Comparison of ENCODE assay signal across 8 mouse cellular contexts in the genomic region with DNA sequence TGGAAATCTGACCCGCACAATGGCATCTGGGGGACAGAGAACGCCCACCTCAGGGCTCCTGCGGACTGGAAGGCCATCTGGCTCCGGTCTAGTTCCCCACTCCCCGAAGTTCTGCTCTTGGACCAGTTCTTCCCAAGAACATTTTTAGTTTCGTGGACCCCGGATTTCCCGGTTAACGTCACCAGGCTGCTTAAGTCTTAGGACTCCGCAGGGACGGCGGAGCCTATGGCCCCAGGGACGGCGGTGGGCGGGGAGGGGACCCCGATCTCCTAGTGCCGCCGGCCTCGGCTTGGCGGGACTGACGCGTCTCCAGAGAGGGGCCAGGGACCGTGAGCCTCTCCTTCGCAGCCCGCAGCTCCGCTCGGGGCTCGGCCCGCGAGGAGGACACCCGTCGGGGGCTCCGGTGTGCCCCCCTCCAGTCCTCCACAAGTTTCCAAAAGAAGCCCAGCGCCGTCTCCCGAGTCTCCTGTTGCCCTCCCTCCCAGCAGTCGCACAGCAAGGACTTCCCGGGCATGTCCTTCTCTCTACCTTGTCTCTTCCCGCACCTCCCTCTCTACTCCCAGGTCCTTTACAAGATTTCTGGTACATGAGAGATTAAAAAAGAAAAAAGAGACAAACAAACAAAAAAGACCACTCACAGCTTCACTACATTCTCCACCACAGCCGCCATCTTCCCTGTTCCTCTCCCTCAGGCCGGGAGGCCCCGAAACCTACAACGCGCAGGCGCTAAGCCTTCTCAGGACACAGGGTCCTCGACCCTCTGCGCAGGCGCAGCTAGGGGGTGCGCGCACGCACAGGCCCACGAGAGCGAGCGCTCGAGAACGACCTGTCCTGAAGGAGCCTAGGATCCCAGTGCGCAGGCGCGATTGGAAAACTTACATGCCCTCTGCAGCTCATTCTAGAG. TPM values are rescaled to one million over a fixed set of nuclear protein-coding genes. Genes with fewer than 3 reads are reported as not detected.
DNase-seq lines count a peak whose midpoint lies in the region; ATAC-seq lines count a peak whose summit lies in the region.

No protein-coding gene starts in this region.

- H3K27me3 ChIP-seq in hindbrain, embryonic 15.5 days, result no peaks in the 10 kb centered on the region

- WGBS in hindbrain, embryonic 15.5 days, result under 1% methylated on average over 57 of the region's 59 CpGs

- no peaks in the 10 kb centered on the region for H3K9me3 ChIP-seq in hindbrain, embryonic 15.5 days

- H3K9ac ChIP-seq in hindbrain, embryonic 15.5 days, result peak overlapping the region; percentile 93

- peak overlapping the region; percentile 94 for H3K4me3 ChIP-seq in hindbrain, embryonic 15.5 days

- peaks cover 33% of the 10 kb centered on the region for H3K4me1 ChIP-seq in hindbrain, embryonic 15.5 days (replicated peaks)

- ATAC-seq in hindbrain, embryonic 15.5 days (ENCODE audit: low FRiP score, low read depth), result peak; percentile 95

- H3K27ac ChIP-seq in hindbrain, embryonic 15.5 days (replicated peaks), result peak overlapping the region; percentile 83

- peak; percentile 99 for DNase-seq in T-cell, adult 2 months (ENCODE audit: low spot score)
- peak; percentile 99 to 100 for DNase-seq in cerebellum, postnatal 36 days
- peak; percentile 98 to 99 for DNase-seq in frontal cortex, postnatal 36 days (ENCODE audit: low spot score in 2 of 2)
- peak; percentile 98 for DNase-seq in left cerebral cortex, adult 11 months (ENCODE audit: low spot score)
- peak; percentile 99 for DNase-seq in lung, postnatal 4 days
- DNase-seq in retina, postnatal 7 days (ENCODE audit: low read depth, low spot score), result peak; percentile 100
- peak; percentile 95 for DNase-seq in urinary bladder, adult 2 months (ENCODE audit: low spot score)

- H3K4me2 ChIP-seq in hindbrain, embryonic 15.5 days, result peak overlapping the region; percentile 91

- H3K36me3 ChIP-seq in hindbrain, embryonic 15.5 days, result peaks cover 12% of the 10 kb centered on the region

RNA-seq across cellular contexts. Expression of gene Dpf2, which starts 0.5 kb away (rescaled TPM):
- polyA plus RNA-seq in hindbrain, embryonic 15.5 days (2015; fragmentation: Nextera tagmentation; extraction: Ambion mirVana), result 111 and 113 TPM in 2 replicates
- 87.5 and 102 TPM in 2 replicates for polyA plus RNA-seq in urinary bladder, adult 2 months (2012; rRNA removed)

RNA-seq across cellular contexts. Expression of gene Cdc42ep2, which starts 12.3 kb away (rescaled TPM):
- 19.0 and 20.3 TPM in 2 replicates for polyA plus RNA-seq in hindbrain, embryonic 15.5 days (2015; fragmentation: Nextera tagmentation; extraction: Ambion mirVana)
- 22.9 and 26.2 TPM in 2 replicates for polyA plus RNA-seq in urinary bladder, adult 2 months (2012; rRNA removed)

RNA-seq across cellular contexts. Expression of gene Tigd3, which starts 18.4 kb away (rescaled TPM):
- polyA plus RNA-seq in hindbrain, embryonic 15.5 days (2015; fragmentation: Nextera tagmentation; extraction: Ambion mirVana), result 10.7 and 11.7 TPM in 2 replicates
- polyA plus RNA-seq in urinary bladder, adult 2 months (2012; rRNA removed), result 0.69 and 0.87 TPM in 2 replicates

RNA-seq across cellular contexts. Expression of gene Slc25a45, which starts 34.7 kb away (rescaled TPM):
- 2.6 TPM in 2 replicates for polyA plus RNA-seq in hindbrain, embryonic 15.5 days (2015; fragmentation: Nextera tagmentation; extraction: Ambion mirVana)
- 19.2 and 25.1 TPM in 2 replicates for polyA plus RNA-seq in urinary bladder, adult 2 months (2012; rRNA removed)

RNA-seq across cellular contexts. Expression of gene Frmd8, which starts 37.3 kb away (rescaled TPM):
- 17.6 and 18.0 TPM in 2 replicates for polyA plus RNA-seq in hindbrain, embryonic 15.5 days (2015; fragmentation: Nextera tagmentation; extraction: Ambion mirVana)
- 20.7 and 21.6 TPM in 2 replicates for polyA plus RNA-seq in urinary bladder, adult 2 months (2012; rRNA removed)

Comparison
In these comparisons a context has a peak if more than half of its experiments do, and no peak if none do; other contexts are left out.
1. Peak in every context shown above with its lines: DNase-seq, ATAC-seq, H3K4me3 ChIP-seq and H3K27ac ChIP-seq.